Mouse (Mus musculus): ENCODE measurements at regions not wholly inside any gene's neighbourhood (a gene's known extent, or its start where the extent isn't known, plus 50 kb on each side); places are given as distances from the start of the nearest gene placed in this dataset.

DNA sequence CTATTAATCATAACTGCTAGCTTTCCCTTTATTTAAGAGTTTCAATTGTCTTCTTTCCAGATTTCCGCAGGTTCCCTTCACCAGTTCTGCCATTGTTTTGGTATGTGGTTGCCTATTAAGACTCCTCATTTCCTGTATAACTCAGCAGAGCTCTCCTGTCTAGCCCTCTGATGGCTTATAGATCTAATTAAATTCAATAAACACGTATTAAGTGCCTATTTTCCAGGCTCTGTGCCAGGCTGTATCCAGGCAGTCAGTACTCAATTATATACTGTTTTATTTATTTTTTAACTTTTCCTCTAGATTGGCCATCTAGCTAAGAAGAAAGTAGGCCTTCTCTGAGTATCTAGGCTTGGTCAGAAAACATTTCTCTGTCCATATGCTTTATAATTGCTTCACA lies 192.0 kb upstream of the Hhip start:
- H3K27ac ChIP-seq (ENCODE audit: insufficient read depth, low read depth, low read length, poor library complexity, severe bottlenecking) = no peak overlapping the region
- H3K9me3 ChIP-seq (ENCODE audit: control insufficient read depth, insufficient read depth, low read depth, low read length) = no peaks in the 10 kb centered on the region
- no peak overlapping the region for H3K4me3 ChIP-seq (ENCODE audit: insufficient read depth in 1 of 2, low read depth in 1 of 2, low read length in 2 of 2, poor library complexity in 1 of 2, severe bottlenecking in 1 of 2)
- H3K4me1 ChIP-seq (ENCODE audit: control insufficient read depth in 2 of 2, insufficient read depth in 2 of 2, low read length in 2 of 2, poor library complexity in 1 of 2) = no peaks in the 10 kb centered on the region
- no peak for DNase-seq (ENCODE audit: low read depth, low spot score)
- TF ChIP-seq MAFK (IDR thresholded peaks at IDR 0.05; ENCODE audit: insufficient read depth, low read depth, low read length) (no peak), ZNF384 (IDR thresholded peaks at IDR 0.05; ENCODE audit: low read depth, low read length) (no peak), ZC3H11A (IDR thresholded peaks at IDR 0.05; ENCODE audit: borderline replicate concordance, low read depth, low read length) (no peak), HCFC1 (IDR thresholded peaks at IDR 0.05; ENCODE audit: borderline replicate concordance, insufficient read depth, low read length) (no peak), CHD2 (IDR thresholded peaks at IDR 0.05; ENCODE audit: low read depth, low read length) (no peak)
- no peak overlapping the region for H3K9ac ChIP-seq (ENCODE audit: insufficient read depth, low read depth, low read length, poor library complexity, severe bottlenecking)
- H3K36me3 ChIP-seq (ENCODE audit: control insufficient read depth, insufficient read depth, low read length, poor library complexity, severe bottlenecking) = no peaks in the 10 kb centered on the region
- in situ Hi-C loops (cut with MboI; ENCODE audit: low sequenced_read_pairs in 2 of 2, unreplicated experiment in 2 of 2) = no loop called here

DNA sequence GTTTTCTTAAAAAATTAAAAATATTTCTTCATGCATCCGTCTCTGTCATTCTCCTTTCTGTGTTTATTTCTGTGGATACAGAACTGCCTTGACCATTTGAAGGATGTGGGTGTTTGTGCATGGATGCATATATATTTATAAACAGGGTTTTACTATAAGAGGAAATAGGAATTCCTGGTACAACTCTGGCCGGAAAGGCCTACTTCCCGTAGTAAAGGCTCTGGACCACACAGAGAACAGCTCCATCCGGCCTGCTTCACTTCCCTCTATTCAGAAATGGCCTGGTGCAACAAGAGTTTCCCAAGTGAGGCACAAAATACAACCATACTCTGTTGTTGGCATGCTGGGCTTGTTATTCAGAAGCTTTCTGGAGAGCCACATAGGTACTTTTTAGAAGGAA lies 182.1 kb upstream of the Hhip start:
- no peaks in the 10 kb centered on the region for H3K9me3 ChIP-seq (ENCODE audit: control insufficient read depth, insufficient read depth, low read depth, low read length)
- no peaks in the 10 kb centered on the region for H3K36me3 ChIP-seq (ENCODE audit: control insufficient read depth, insufficient read depth, low read length, poor library complexity, severe bottlenecking)
- no peak overlapping the region for H3K9ac ChIP-seq (ENCODE audit: insufficient read depth, low read depth, low read length, poor library complexity, severe bottlenecking)
- no peak overlapping the region for H3K27ac ChIP-seq (ENCODE audit: insufficient read depth, low read depth, low read length, poor library complexity, severe bottlenecking)
- in situ Hi-C loops (cut with MboI; ENCODE audit: low sequenced_read_pairs in 2 of 2, unreplicated experiment in 2 of 2) = no loop called here
- H3K4me1 ChIP-seq (ENCODE audit: control insufficient read depth in 2 of 2, insufficient read depth in 2 of 2, low read length in 2 of 2, poor library complexity in 1 of 2) = no peaks in the 10 kb centered on the region
- H3K4me3 ChIP-seq (ENCODE audit: insufficient read depth in 1 of 2, low read depth in 1 of 2, low read length in 2 of 2, poor library complexity in 1 of 2, severe bottlenecking in 1 of 2) = no peak overlapping the region
- no peak for DNase-seq (ENCODE audit: low read depth, low spot score)
- TF ChIP-seq ZNF384 (IDR thresholded peaks at IDR 0.05; ENCODE audit: low read depth, low read length) = no peak
- no peak for TF ChIP-seq CHD2 (IDR thresholded peaks at IDR 0.05; ENCODE audit: low read depth, low read length)
- TF ChIP-seq MAFK (IDR thresholded peaks at IDR 0.05; ENCODE audit: insufficient read depth, low read depth, low read length) = no peak
- no peak for TF ChIP-seq ZC3H11A (IDR thresholded peaks at IDR 0.05; ENCODE audit: borderline replicate concordance, low read depth, low read length)
- no peak for TF ChIP-seq HCFC1 (IDR thresholded peaks at IDR 0.05; ENCODE audit: borderline replicate concordance, insufficient read depth, low read length)

DNA sequence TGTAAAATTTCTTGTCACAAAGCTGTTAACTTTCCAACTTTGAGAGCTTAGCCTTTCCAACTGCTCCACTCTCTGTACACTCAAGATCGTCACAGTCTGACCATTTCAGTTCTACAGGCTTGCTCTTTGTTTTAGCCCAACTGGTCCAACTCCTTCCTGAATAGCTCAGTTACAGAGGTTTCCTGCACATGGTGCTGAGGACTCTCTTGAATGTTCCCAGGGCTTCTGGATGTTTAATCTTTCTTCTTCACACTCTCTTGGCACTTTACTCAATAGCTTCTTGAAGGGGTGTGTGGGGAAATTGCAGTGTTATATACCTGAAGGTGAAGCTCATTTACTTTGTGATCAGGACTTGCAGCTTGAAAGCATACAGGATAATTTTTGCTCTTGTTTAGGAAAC lies 152.6 kb upstream of the Hhip start:
- H3K27ac ChIP-seq (ENCODE audit: insufficient read depth, low read depth, low read length, poor library complexity, severe bottlenecking) = no peak overlapping the region
- no peak overlapping the region for H3K9ac ChIP-seq (ENCODE audit: insufficient read depth, low read depth, low read length, poor library complexity, severe bottlenecking)
- no peak overlapping the region for H3K4me3 ChIP-seq (ENCODE audit: insufficient read depth in 1 of 2, low read depth in 1 of 2, low read length in 2 of 2, poor library complexity in 1 of 2, severe bottlenecking in 1 of 2)
- no peaks in the 10 kb centered on the region for H3K9me3 ChIP-seq (ENCODE audit: control insufficient read depth, insufficient read depth, low read depth, low read length)
- TF ChIP-seq CHD2 (IDR thresholded peaks at IDR 0.05; ENCODE audit: low read depth, low read length) (no peak), ZNF384 (IDR thresholded peaks at IDR 0.05; ENCODE audit: low read depth, low read length) (no peak), HCFC1 (IDR thresholded peaks at IDR 0.05; ENCODE audit: borderline replicate concordance, insufficient read depth, low read length) (no peak), MAFK (IDR thresholded peaks at IDR 0.05; ENCODE audit: insufficient read depth, low read depth, low read length) (no peak), ZC3H11A (IDR thresholded peaks at IDR 0.05; ENCODE audit: borderline replicate concordance, low read depth, low read length) (no peak)
- no peaks in the 10 kb centered on the region for H3K36me3 ChIP-seq (ENCODE audit: control insufficient read depth, insufficient read depth, low read length, poor library complexity, severe bottlenecking)
- no peak for DNase-seq (ENCODE audit: low read depth, low spot score)
- no peaks in the 10 kb centered on the region for H3K4me1 ChIP-seq (ENCODE audit: control insufficient read depth in 2 of 2, insufficient read depth in 2 of 2, low read length in 2 of 2, poor library complexity in 1 of 2)
- in situ Hi-C loops (cut with MboI; ENCODE audit: low sequenced_read_pairs in 2 of 2, unreplicated experiment in 2 of 2) = no loop called here

DNA sequence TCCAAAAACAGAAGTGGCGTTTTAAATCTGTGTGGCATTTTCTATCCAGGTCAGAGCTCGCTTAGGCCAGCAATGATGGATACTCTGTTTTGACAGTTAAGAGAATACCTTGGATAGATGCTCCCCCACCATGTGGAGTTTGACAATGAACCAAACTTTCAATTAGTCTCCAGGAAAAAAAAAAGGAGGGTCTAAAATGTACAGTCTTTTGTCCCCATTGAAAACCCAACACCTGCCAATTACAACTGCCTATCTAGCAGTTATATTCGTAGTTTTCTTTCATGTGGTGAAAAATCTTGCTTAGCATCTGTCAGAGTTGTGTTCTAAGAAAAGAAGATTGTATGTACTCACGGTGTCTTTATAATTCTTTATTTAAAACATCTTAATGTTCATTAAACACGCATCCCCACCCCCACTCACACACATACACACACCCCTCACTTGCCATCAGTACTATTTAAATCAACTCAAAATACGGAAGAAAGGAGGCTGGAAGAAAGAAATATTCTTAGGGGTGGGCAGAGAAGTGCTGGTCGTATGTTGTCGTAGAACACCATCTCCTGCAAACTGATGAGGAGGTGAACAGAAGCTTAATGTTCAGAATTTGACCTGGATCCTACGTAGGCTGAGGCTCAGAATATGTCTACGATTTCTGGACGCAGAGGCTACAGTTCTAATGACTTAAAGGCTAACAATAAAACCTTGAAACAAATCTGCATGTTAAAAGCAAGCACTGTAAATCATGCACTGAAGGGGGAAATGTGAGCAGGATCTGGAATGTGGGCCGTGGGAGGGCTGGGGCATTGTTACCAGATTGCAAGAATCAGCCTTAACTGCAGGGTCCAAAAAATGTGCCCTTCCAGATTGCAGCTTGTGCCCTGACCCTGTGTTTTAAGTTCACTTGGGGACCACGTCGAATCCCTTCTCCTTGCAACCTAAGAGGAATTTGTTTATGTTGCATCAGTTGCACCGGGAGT lies 147.2 kb upstream of the Hhip start:
- Histone ChIP-seq H3K36me3 (ENCODE audit: control insufficient read depth, insufficient read depth, low read length, poor library complexity, severe bottlenecking) (no peaks in the 10 kb centered on the region), H3K27ac (ENCODE audit: insufficient read depth, low read depth, low read length, poor library complexity, severe bottlenecking) (no peak overlapping the region), H3K9ac (ENCODE audit: insufficient read depth, low read depth, low read length, poor library complexity, severe bottlenecking) (no peak overlapping the region), H3K4me1 (ENCODE audit: control insufficient read depth in 2 of 2, insufficient read depth in 2 of 2, low read length in 2 of 2, poor library complexity in 1 of 2) (no peaks in the 10 kb centered on the region), H3K4me3 (ENCODE audit: insufficient read depth in 1 of 2, low read depth in 1 of 2, low read length in 2 of 2, poor library complexity in 1 of 2, severe bottlenecking in 1 of 2) (no peak overlapping the region), H3K9me3 (ENCODE audit: control insufficient read depth, insufficient read depth, low read depth, low read length) (no peaks in the 10 kb centered on the region)
- no peak for DNase-seq (ENCODE audit: low read depth, low spot score)
- TF ChIP-seq HCFC1 (IDR thresholded peaks at IDR 0.05; ENCODE audit: borderline replicate concordance, insufficient read depth, low read length) = no peak
- no peak for TF ChIP-seq ZNF384 (IDR thresholded peaks at IDR 0.05; ENCODE audit: low read depth, low read length)
- no peak for TF ChIP-seq MAFK (IDR thresholded peaks at IDR 0.05; ENCODE audit: insufficient read depth, low read depth, low read length)
- in situ Hi-C loops (cut with MboI; ENCODE audit: low sequenced_read_pairs in 2 of 2, unreplicated experiment in 2 of 2) = no loop called here
